Mouse (Mus musculus) megakaryocyte progenitor cell, adult 5-6 weeks (primary cell): ENCODE results near the gene Immp1l. TPM values are rescaled to one million over a fixed set of nuclear protein-coding genes. Genes with fewer than 3 reads are reported as not detected.

Experiments
- ATAC-seq: replicated peaks from 2 replicates; pipeline ENCODE4 v1.8.0; 2016; ENCODE audit warnings: mild to moderate bottlenecking, moderate TSS enrichment, inconsistent platforms; ENCODE audit not compliant: poor library complexity
- total RNA-seq, 2 experiments: library from RNA; stranded (forward) in 1 of 2; stranded (reverse) in 1 of 2; fragments of 157-497, 149-512 nt in 1 of 2; fragments of 200-1000 nt in 1 of 2; gene quantifications; 2 replicates each; pipeline versions ENCODE4 v1.2.3 to v1.2.4; 2015 to 2017

The Immp1l gene
- total RNA-seq (2015) (55.0 and 74.3 TPM in 2 replicates), total RNA-seq (2017) (50.6 and 56.1 TPM in 2 replicates)

DNA sequence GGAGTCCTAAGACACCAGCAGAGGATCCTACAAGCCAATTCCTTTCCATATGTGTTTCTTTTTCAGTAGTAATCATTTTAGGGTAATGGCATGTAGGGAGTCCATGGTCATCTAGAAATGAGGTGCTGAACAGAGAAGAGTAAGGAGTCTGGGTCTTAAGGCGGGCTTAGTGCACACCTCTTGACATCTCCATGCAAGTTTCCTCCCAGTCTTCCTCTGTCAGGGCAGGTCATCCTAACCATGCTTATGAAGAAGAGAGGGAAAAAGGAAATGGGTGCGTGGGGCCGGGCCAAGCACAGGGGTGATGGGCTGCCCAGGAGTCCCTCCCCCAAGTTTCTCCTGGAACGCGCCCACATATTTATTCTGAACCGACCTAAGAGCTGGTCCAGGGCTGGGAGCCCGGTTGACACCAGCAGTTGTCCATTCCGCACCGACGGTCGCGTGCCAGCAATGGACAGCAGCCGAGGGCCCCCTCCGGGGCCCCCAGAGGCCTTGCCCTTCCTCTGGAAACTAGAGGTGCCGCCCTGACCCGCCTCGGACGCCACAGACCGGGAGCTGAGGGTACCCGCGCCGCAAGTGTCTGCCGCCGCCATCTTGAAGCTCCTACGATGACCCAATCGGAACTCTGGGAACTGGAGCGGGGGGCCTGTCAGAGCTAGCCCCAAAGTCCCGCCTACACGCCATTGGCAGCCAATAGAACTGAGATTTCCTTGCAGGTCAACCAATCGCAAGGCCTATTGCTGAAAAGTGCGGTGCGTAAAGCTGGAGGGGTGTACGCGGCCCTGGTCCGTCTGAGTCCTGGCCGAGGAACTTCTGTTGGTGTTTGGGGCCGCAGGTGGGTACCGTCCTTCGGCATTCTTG, at the start of gene Immp1l, which contains the start of gene Elp4:
Immp1l (plus strand) TSS at position 743 of the 861 bp plus-strand sequence.
Elp4 (minus strand) TSS at position 669 of the 861 bp plus-strand sequence.
- peak; percentile 97 for ATAC-seq

DNA sequence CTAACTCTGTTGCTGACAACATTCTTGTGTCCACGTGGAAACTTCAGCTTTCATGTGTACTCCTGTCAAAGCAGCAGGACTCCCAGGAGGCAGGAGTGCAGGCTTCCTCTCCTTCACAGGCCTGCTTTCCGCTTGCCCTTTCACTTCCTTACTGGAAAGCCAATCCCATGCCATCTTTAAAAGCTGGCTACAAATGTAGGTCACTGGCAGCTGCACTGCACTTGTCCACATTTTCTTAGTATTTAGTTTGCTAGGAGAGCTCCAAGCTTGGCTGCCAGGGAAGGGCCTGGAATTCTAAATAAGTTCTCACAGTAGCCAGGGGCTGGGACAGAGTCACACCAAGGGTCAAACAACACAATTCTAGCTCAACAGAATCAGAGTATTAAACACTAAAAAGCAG, 49.7 kb upstream of the Immp1l start:
- no peak for ATAC-seq

DNA sequence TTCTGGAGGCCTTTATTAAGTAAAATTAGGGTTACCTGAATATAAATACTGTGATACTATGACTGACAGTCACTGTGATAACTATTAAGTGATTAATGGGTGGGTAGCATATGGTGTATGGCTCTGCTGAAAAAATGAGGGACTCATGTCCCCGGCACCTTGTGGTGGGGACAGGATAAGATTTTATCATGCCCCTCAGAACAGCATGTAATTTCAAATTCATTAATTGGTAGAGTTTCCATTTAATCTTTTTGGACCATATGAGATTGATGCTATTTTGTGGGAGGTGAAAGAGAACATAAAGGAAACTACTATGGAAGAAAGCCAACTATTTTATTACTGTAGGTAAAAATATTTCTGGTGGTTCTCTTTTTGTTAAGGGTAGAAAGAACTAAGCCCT, 31.0 kb upstream of the Immp1l start:
- ATAC-seq, result peak; percentile 34; the same call in 1 of the 2 replicates

DNA sequence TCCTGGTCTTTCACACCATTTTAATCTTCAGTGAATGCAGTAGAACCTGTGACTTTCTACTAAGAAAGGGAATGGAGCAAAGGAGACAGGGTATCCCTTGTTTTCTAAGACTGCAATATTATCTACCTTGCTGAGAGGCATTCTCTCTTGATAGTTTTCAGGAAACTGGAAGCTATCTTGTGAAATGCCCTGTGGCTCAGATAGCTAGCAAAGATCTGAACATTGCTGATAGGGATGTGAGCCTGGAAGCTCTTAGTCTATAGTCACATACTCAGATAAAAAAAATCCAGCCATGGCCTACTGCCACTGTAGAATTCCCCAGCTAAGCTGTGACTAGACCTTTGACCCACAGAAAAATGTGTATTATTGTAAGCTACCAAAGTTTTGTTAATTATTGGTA, 13.6 kb upstream of the Immp1l start:
- ATAC-seq, result no peak

DNA sequence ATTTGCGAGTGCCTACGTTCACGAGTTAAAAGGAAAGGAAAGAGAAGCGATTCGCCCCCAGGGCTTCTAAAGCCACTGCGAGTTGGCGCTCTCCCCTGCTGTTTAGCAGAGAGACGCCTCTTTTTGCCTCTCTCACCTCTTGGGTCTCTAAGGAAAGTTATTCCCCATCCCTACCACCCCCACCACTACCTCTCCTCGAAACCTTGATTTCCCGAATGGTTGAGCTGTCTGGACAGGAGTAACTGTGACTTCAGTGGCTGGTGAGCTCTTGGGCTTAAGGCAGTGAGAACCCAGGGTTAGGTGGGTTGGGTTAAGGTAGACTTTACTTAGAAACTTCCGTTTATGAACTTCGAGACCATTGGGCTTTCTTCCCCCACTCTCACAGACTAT, 314 bp downstream of the Immp1l start:
- peak; percentile 42 for ATAC-seq

DNA sequence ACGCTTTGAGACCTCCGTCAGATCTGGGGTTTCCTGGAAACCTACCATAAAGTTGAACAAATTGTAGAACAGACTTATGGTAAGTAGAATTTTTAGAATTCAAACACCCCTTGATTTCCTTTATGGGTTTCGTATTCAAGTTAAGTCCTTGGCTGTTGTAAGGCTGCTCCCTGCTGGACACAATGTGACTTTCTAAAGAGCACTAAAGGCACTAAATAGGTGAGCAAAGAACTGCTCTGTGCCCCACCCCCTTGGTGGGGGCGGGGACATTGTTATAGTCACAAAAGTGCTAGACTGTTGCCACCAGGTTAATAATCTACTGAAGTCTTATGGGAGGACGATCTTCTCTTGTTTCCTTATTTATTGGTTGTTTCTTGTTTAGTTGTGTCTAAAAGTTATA, 3.9 kb downstream of the Immp1l start:
- peak; percentile 45 for ATAC-seq

DNA sequence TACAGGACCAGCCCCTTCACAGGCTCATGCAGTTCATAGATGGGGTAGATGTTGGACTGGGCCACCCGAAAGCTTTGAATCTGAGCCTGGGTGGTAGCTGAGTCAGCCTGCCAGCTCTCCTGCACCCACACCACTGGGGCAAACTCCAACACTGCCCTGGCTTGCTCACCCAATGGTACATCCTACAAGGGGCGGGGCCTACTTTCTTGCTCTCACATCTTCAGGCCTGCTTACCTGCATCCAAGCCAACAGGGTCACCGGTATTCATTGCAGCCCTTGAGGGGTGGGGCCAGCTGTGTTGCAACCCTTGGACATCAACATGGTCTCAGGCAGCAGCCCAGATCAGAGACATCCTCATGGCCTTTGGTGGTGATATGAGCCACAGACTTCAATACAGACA, 6.2 kb downstream of the Immp1l start:
- no peak for ATAC-seq

DNA sequence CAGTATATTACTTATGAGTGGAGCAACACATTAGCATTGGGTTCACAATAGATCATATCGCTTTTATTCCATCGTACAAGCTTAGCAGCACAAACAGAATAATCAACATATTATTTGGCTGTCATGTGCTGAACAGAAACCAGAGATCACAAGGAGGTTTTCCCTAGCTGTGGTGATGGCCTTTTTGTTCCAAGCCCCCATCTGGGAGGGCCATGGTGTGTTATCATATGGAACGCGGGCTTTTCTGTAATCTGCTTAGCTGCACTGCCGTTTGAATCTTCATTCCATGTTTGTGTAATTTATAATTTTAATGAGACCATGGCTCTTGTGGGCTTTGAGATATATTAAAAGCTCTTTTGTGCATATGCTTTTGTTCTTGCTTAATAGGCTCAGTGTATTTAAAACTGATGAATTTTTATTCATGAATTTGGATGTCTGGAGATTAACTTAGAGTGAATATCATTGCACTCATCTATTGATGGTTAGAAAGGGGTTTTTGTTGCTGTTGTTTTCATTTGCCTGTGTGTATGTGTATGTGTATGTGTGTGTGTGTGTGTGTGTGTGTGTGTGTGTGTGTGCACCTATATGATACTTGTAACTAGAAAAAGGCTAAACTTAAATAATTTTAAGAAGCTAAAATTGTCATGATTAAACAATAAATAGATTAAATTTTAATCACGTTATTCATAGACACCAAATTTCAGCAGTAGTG, 9.4 kb downstream of the Immp1l start:
- ATAC-seq, result no peak

DNA sequence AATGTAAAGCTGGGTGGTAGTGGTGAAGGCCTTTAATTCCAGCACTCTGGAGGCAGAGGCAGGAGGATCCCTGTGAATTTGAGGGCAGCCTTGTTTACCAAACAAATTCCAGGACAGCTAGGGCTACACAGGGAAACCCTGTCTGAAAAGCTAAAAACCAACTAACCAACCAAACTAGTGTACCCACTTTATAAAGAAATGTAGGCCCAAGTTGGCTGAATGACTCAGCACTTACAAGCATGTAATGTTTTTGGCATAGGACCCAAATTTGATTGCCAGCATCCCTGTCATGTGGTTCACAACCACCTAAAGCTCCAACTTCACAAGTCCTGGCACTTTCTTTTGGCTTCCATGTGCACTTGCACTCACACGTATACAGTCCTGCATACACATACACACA, 12.2 kb downstream of the Immp1l start:
- ATAC-seq, result peak; percentile 42

DNA sequence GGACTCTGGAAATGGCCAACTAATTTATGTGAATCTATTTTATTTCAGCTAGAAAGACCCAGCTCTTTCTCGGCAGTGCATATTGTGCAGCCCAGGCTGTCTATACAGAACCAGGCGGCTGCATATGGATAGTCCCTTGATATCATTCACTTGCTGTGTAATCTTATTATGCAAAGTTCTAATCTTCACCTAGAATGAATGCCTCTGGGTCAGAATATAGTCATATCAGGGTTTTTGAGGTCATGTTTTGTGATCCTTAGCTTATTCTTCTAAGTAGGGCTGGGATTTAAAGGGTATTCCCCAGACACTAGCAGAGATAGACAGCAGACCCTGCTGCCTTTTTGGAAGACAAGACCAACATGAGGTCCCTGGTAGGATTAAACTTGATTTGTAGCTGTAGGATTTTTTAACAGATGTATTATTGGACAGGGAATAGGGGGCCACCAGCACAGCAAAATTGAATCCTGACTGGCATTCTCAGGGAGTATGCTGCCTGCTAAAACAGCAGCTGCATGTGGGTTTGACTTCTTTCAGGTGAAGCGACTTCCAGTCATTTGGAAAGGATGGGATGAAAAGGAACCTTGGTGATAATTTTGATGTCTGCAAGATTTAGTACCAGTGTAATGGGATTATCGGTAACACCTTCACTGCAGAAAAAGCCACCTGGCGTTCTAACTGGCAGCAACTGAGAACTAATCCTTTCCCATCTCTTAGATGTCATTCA, 13.3 kb downstream of the Immp1l start:
- ATAC-seq, result no peak

DNA sequence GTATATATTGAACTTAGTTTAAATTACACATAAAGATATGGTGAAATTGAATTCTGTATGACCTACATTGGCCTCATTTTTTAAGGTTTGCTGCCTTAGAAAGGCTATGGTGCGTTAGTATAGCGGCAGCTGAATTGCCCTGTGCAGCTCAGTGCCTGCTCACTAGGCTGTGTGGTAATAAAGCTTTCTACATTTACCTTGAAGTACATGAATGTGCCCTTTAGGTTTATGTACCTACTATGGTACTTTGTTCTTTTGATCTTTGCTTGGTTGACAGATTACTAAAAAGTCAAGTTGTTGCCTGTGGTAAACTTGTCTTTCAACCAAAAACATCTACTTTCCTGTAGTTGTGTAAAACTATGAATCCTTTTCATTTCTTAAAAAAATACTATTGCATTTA, 45.7 kb downstream of the Immp1l start:
- ATAC-seq, result no peak

DNA sequence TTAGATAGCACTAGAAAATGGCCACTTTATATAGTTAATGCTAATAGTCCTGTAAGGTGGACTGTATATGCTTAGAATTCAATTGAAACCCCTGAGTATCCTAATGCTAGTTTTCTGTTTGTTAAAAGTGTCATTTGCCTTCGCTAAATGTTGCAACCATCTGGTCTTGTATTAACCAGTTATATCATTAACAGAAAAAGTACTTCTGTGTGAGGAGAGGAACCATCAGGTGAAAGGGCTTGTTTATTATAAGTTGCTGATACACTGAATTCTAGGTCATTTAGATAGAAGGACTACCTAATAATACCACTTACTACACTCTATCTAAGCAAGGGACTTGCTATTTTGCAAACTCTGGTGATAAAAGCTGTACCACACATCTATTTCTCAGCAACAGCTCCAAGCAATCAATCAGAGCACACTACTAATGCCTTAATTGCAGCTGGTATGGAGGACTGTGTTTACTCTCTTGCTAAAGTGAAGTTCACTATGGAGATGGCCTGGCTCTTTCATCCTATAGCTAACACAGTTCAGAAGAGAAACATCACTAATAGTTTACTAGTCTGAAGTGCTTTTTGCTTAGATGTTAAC, 47.0 kb downstream of the Immp1l start:
- ATAC-seq, result no peak

DNA sequence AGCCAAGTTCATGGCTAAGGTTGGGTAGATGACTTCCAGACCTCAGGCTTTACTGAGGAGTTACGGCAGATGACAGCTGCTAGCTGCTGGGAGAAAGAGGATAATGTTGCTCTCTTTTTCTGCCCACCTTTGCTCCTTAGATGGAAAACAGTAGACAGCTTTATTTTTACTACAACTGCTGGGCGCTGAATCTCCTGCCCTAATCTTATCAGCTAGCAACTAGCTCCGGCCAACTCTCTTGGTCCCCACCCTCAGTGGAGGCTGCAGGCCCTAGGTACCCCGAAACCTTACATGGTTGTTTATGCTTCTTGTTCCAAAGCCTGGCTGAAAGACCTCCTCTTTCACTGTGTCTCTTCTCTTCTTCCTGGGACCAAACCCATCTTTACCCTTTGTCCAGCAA, 49.4 kb downstream of the Immp1l start:
- no peak for ATAC-seq

DNA sequence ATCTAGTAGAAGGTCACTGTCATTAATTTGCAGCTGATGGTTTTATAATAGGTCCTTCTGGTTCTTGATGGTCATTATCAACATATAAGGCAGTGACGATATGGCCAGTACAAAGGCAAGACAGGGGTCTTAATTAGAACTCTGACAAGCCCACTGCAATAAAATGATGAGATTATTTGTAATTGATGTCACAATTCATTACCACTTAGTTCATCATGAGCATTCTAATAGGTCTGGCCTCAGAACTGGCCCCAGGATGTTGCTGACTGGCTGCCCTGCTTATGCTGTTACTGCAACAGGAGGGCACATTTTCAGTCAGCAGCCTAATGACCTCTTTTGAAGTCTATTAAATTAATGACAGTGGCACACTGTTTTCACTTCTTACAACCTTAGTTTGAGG, 59.0 kb downstream of the Immp1l start:
- no peak for ATAC-seq

DNA sequence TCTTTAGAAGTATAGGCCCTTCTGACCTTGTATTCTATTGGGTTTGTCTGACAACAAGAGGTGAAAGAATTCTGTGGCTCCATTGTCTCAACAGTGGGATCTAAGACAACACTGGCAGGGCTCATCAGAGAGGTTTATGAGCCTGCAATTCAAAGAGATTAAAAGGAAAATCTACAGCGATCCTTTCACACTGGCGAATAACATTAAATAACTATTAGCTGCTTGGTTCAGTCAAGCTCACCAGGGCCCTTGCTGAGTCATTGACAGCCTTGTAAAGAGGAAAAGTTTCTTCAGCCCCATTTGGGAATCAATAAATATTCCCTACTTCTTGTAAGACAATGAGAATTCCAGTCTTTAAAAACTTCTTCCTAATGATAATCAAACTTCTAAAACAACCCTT, 69.5 kb downstream of the Immp1l start:
- no peak for ATAC-seq

DNA sequence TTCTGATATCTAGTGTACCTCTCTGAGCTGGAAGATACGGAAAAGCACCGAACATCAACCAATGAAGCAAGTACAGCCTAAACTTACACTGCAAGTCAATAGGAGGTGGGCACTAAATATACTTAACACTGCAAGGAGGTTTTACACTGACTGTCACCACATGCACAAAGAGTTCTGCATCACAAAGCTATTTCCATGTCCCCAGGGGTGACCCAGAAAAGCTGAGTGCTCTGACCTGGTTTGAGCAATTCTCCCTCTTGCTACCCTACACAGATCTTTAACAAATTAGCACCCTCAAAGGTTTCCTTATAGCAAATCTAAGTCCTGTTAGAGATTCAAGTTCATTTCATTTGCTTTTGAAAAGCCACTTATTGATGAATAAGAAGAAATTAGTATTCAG, 73.6 kb downstream of the Immp1l start:
- no peak for ATAC-seq

DNA sequence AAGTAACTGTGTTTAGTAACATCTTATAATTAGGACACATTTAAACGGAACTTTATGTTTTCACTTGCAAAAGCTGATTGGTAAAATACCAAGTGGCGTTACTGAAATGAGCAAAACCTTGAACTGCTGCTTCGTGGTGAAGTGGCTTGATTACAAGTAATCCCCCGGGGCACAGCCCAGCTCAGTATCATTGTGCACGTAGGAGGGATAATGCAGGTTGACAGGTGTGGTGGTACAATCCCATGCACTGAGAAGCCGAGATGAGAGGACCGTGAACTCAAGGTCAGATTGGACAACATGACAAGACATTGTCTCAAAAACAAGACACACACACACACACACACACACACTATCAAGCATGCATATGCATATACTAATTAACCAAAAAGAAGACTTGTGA, 80.8 kb downstream of the Immp1l start:
- no peak for ATAC-seq

DNA sequence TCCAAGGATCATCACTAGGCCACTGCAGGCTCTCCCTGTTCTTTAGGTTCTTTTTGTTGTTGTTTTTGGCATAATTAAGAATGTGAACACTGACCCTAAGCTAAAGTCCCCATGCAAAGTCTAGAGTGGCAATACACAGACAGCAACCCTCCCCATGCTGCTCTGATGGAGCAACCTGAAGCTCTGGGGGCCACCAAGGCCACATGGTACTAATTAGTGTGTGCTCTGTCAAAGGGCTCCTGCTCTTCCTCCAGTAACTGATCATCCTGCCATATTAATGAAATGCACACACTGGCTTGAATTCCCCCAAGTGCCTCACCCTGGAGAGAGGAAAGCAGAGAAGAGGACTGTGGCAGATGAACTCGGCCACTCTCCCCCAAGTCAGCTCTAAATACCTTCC, 82.7 kb downstream of the Immp1l start:
- ATAC-seq, result no peak

DNA sequence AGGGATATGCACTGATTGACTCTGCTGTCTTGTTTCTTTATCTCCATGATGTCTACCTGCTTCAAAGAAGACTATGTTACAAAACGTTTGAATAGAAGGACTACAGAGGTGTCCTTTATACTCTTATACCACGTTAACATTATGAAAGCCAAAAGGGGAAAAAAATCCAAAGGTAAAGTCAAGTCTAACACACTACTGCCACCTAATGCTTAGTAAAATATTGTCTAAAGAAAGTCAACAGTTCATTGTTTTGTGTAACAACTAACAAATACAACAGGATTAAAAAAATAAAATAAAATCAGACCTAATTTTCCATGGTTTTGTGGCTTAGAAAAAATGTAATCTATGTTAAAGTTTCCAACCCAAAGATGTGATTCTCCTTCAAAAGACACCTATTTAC, 83.6 kb downstream of the Immp1l start:
- no peak for ATAC-seq

DNA sequence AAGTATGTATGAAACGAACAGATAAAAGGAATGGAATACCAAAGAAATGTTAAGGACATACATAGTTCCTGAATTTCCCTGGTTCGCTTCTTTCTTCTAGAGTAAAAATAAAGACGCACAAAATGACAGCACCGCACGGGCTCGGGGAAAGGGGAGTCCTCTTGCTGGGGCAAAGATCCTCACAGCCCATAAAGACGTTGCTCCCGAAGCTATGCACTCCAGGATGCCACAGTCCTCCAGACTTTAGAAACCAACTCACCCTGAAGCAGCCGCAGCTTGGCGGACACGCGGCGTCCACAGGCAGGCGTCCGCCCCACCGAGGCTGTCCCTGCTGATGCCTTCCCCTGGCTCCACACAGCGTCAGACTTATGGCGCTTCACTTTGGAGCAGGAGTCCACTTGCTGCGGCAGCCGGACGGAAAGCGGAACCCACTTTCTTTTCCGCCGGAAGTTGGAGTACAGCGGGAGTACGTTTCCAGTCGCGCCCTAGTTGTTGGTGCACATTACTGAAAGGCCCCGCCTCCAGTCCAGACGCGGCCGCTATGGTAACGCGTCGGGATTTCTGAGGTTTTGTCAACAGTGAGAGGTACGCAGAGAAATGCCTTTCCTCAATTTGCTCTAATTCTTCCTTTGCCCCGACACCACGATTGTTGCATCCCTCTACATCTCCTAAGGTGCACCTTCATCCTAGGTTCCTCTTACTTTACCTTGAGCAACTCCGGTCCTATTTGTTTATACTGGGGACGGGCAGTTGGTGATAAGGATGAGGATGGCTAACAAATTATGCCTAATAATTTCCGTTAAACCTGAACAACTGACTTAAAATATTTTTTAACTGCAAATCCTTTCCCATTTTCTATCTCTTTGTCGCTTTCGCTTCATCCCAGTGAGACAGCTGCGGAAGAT, 98.6 kb downstream of the Immp1l start, which contains the start of gene Dnajc24:
Dnajc24 (minus strand) TSS at position 715 of the 905 bp plus-strand sequence.
- ATAC-seq, result peak; percentile 100
